Mouse (Mus musculus): ENCODE data around the gene Stpg1. TPM values are rescaled to one million over a fixed set of nuclear protein-coding genes. Genes with fewer than 3 reads are reported as not detected.
A peak's percentile ranks its signal among the peaks of the same experiment; 100 is the strongest.

The Stpg1 gene
- polyA plus RNA-seq (2012; rRNA removed): 0.02 and 0.04 TPM in 2 replicates

DNA sequence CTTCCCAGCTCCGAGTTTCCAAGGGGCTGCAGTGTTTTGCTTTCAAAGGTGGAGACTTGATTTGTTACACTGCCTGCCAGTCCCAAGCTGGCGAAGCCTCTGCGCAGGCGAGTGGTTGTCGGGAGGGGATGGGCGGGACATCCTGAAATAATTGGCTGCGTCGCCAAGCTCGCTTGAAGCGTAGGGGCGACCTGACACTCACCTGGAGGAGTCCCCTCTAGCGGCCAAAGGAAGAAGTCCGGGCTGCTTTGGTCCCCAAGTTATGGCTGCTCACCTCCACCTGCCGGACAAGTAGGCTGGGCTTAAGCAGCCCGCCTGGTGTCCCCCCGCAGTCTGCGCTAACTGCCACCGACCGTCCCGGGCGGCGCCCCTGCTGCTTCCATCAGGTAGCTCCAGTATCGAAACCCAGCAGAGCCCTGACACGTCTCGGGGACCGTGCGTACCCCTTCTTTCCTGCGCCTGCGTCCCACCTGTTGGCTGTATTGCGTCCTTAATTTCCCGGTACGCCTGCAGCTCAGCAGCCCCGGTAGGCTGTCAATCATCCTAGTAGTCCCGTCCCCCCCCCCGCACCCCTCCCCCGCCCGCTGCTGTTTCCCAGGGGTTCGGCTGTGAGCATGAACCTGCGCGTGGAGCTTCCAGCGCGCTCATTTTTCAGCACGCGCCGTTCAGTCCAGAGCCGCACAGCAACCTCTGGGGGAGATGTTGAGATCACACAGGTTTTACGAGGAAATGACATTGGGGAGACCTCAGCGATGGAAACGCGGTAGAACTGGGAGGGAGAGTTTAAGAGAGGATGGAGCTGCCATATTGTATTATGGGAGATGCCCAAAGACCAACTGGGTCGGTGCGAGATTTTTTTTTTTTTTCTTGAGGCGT is at the start of gene Stpg1, which contains the start of gene Nipal3:
TSS of gene Stpg1 (plus strand) at position 270 of the 876 bp plus-strand sequence.
TSS of gene Nipal3 (minus strand) at position 518 of the 876 bp plus-strand sequence.
- Histone ChIP-seq H3K4me3 (ENCODE audit: extremely low read depth, insufficient read depth, insufficient read length) (peak within 1 kb of the TSS; percentile 90), H3K27ac (ENCODE audit: insufficient read depth, low read length) (peak within 1 kb of the TSS; percentile 73), H3K36me3 (ENCODE audit: control insufficient read depth, insufficient read depth, low read length) (peaks cover 7% of the 10 kb centered on the region), H3K4me1 (ENCODE audit: control insufficient read depth, insufficient read depth, insufficient read length) (peaks cover 7% of the 10 kb centered on the region), H3K27me3 (ENCODE audit: control insufficient read depth, insufficient read depth, low read length) (no peaks in the 10 kb centered on the region)
- DNase-seq (ENCODE audit: low read depth in 1 of 2, low spot score in 2 of 2): peak; percentile 89 to 91
- TF ChIP-seq CTCF (IDR thresholded peaks at IDR 0.05; ENCODE audit: extremely low read depth, insufficient read depth, insufficient read length, insufficient replicate concordance) (peak; percentile 70; the same call in 1 of the 2 replicates), POLR2A (IDR thresholded peaks at IDR 0.05; ENCODE audit: low read depth, low read length) (no peak)
- WGBS: under 1% methylated on average over 53 of the region's 53 CpGs

DNA sequence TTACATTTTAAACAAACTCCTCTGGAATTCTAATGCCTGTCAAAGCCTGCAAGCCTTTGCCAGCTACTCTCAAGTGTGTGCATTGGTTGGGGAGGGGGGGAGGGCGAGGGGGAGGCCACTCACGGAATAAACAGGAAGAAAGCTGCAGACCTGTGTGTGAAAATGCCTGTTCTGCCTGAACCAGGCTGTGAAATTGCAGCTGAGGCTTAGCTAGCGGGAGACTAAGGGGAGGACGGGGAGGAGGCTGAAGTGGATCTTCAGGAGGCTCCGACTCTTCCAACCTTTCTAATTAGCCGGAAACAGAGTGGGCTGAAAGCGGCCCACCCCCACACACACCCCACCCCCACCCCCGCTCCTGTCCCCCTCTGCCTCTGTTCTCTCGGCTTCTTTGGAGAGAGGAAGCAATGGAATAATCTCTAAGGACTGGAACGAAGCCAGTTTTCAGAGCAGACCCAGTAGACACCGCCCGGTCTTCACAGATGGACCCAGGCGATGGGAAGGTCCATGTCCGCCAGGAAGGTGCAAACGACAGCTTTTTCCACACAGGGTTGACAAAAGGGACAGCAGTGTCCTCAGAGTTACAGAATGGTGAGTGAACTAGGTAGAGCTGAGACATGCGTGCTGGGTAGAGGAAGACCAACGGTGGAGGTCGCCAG is 43.1 kb upstream of the Stpg1 start:
- peaks cover 4% of the 10 kb centered on the region for H3K36me3 ChIP-seq (ENCODE audit: control insufficient read depth, insufficient read depth, low read length)
- H3K4me3 ChIP-seq (ENCODE audit: extremely low read depth, insufficient read depth, insufficient read length): no peak overlapping the region
- DNase-seq (ENCODE audit: low read depth in 1 of 2, low spot score in 2 of 2): no peak
- 80% methylated on average over 18 of the region's 18 CpGs for WGBS
- no peak for TF ChIP-seq POLR2A (IDR thresholded peaks at IDR 0.05; ENCODE audit: low read depth, low read length)
- H3K27me3 ChIP-seq (ENCODE audit: control insufficient read depth, insufficient read depth, low read length): no peaks in the 10 kb centered on the region
- H3K27ac ChIP-seq (ENCODE audit: insufficient read depth, low read length): no peak overlapping the region
- H3K4me1 ChIP-seq (ENCODE audit: control insufficient read depth, insufficient read depth, insufficient read length): no peaks in the 10 kb centered on the region

DNA sequence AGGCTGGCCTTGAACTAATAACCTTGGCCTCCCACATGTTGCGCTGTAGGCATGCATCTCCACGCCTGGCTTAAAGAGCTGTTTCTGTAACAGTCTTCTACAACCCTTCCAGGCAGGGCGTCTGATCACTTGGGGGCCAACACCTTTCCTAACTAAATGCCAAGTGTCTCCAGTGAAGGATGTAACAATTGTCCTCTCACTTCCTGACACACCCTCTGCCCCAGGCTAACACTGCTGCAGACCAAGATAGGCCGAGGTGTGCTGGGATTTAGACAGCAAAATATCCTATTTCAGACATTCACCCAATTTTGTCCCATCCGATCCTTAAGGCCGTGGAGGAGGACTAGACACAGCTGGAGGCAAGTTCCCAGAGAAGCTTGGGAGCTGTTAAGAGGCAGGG is 41.4 kb upstream of the Stpg1 start:
- H3K36me3 ChIP-seq (ENCODE audit: control insufficient read depth, insufficient read depth, low read length): peaks cover 4% of the 10 kb centered on the region
- DNase-seq (ENCODE audit: low read depth in 1 of 2, low spot score in 2 of 2): no peak
- 89% methylated on average over 6 of the region's 6 CpGs for WGBS
- H3K27ac ChIP-seq (ENCODE audit: insufficient read depth, low read length): no peak overlapping the region
- H3K27me3 ChIP-seq (ENCODE audit: control insufficient read depth, insufficient read depth, low read length): no peaks in the 10 kb centered on the region
- H3K4me1 ChIP-seq (ENCODE audit: control insufficient read depth, insufficient read depth, insufficient read length): no peaks in the 10 kb centered on the region
- no peak overlapping the region for H3K4me3 ChIP-seq (ENCODE audit: extremely low read depth, insufficient read depth, insufficient read length)
- TF ChIP-seq POLR2A (IDR thresholded peaks at IDR 0.05; ENCODE audit: low read depth, low read length): no peak
- no peak for TF ChIP-seq CTCF (IDR thresholded peaks at IDR 0.05; ENCODE audit: extremely low read depth, insufficient read depth, insufficient read length, insufficient replicate concordance)

DNA sequence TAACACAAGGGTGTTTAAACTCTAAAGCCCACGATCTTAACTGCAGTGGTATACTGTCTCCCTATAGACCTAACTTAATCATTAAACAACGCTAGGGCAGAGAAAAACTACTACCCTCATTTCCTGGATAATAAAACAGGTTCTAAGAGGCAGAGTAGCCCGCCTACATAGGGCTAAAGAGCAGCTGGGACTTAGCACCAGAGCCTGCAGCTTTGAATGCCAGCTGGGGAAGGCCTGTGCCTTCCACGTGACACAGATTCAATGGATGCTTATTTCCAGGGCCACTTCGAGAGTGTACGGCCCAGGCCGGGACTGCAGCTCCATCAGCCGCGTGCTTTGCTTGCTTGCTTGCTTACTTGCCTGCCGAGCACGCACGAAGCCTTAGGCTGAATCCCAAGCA is 41.0 kb upstream of the Stpg1 start:
- Histone ChIP-seq H3K4me1 (ENCODE audit: control insufficient read depth, insufficient read depth, insufficient read length) (no peaks in the 10 kb centered on the region), H3K4me3 (ENCODE audit: extremely low read depth, insufficient read depth, insufficient read length) (no peak overlapping the region), H3K36me3 (ENCODE audit: control insufficient read depth, insufficient read depth, low read length) (peaks cover 4% of the 10 kb centered on the region), H3K27me3 (ENCODE audit: control insufficient read depth, insufficient read depth, low read length) (no peaks in the 10 kb centered on the region), H3K27ac (ENCODE audit: insufficient read depth, low read length) (no peak overlapping the region)
- no peak for TF ChIP-seq CTCF (IDR thresholded peaks at IDR 0.05; ENCODE audit: extremely low read depth, insufficient read depth, insufficient read length, insufficient replicate concordance)
- no peak for TF ChIP-seq POLR2A (IDR thresholded peaks at IDR 0.05; ENCODE audit: low read depth, low read length)
- WGBS: 88% methylated on average over 12 of the region's 12 CpGs
- DNase-seq (ENCODE audit: low read depth in 1 of 2, low spot score in 2 of 2): no peak

DNA sequence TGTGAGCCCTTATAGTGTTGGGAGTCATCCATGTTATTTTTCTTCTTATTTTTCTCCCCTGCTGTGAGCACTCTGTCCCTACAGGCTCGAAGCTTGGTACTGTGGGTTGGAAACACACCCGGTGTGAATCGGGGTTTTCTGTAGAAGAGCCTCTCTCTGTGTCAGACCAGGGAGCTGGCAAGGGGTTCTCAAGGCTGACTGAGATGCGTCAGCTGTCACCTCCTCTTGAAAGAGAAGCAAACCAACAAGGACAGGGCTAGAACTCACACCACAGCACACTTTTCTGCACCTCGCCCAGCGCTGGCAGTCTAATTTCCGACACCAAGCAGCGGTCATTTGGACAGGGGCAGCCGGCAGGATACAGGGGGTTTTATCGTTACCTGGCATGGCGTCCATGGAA is 31.2 kb upstream of the Stpg1 start:
- no peaks in the 10 kb centered on the region for H3K27me3 ChIP-seq (ENCODE audit: control insufficient read depth, insufficient read depth, low read length)
- no peak overlapping the region for H3K4me3 ChIP-seq (ENCODE audit: extremely low read depth, insufficient read depth, insufficient read length)
- TF ChIP-seq POLR2A (IDR thresholded peaks at IDR 0.05; ENCODE audit: low read depth, low read length) (no peak), CTCF (IDR thresholded peaks at IDR 0.05; ENCODE audit: extremely low read depth, insufficient read depth, insufficient read length, insufficient replicate concordance) (no peak)
- 96% methylated on average over 11 of the region's 11 CpGs for WGBS
- DNase-seq (ENCODE audit: low read depth in 1 of 2, low spot score in 2 of 2): no peak
- H3K27ac ChIP-seq (ENCODE audit: insufficient read depth, low read length): no peak overlapping the region
- H3K36me3 ChIP-seq (ENCODE audit: control insufficient read depth, insufficient read depth, low read length): peaks cover 39% of the 10 kb centered on the region
- no peaks in the 10 kb centered on the region for H3K4me1 ChIP-seq (ENCODE audit: control insufficient read depth, insufficient read depth, insufficient read length)

DNA sequence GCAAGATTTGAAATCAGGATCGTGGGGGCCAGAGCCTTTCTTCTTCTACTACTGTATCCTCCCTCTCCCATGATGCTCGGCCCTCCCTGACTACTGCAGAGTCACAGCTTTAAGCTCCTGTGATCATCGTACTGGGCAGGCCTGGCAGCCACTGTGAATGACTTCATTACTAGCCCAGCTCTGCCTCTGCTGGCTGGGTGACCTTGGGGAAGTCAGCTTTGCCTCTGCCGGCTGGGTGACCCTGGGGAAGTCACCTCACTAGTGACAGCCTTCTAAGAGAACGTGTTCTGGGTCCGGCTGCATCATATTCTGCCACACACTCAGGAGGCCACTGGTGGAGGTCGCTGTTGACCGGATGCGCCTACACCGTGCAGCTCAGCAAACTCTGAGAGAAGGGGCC is 16.7 kb upstream of the Stpg1 start:
- WGBS: 93% methylated on average over 10 of the region's 10 CpGs
- peaks cover 39% of the 10 kb centered on the region for H3K36me3 ChIP-seq (ENCODE audit: control insufficient read depth, insufficient read depth, low read length)
- no peak overlapping the region for H3K4me3 ChIP-seq (ENCODE audit: extremely low read depth, insufficient read depth, insufficient read length)
- H3K4me1 ChIP-seq (ENCODE audit: control insufficient read depth, insufficient read depth, insufficient read length): no peaks in the 10 kb centered on the region; the same call in 1 of the 2 replicates
- no peak overlapping the region for H3K27ac ChIP-seq (ENCODE audit: insufficient read depth, low read length)
- DNase-seq (ENCODE audit: low read depth in 1 of 2, low spot score in 2 of 2): no peak
- TF ChIP-seq CTCF (IDR thresholded peaks at IDR 0.05; ENCODE audit: extremely low read depth, insufficient read depth, insufficient read length, insufficient replicate concordance) (no peak), POLR2A (IDR thresholded peaks at IDR 0.05; ENCODE audit: low read depth, low read length) (no peak)
- no peaks in the 10 kb centered on the region for H3K27me3 ChIP-seq (ENCODE audit: control insufficient read depth, insufficient read depth, low read length)

Data from spleen, adult 2 months (tissue).